Mouse (Mus musculus) ES-Bruce4 (cell line): ENCODE data around the gene Rnase4. TPM values are rescaled to one million over a fixed set of nuclear protein-coding genes. Genes with fewer than 3 reads are reported as not detected.

Source experiments
- H3K27ac ChIP-seq: 2 replicates; pipeline ENCODE4 v1.5.1; 2012; ENCODE audit warnings: low read length, inconsistent platforms; ENCODE audit not compliant: insufficient read depth
- H3K27me3 ChIP-seq: 2 replicates; pipeline ENCODE4 v1.6.1; 2012; ENCODE audit warnings: mild to moderate bottlenecking, low read length, inconsistent platforms; ENCODE audit not compliant: control insufficient read depth, poor library complexity, insufficient read depth, severe bottlenecking
- H3K36me3 ChIP-seq: 2 replicates; pipeline ENCODE4 v1.6.1; 2012; ENCODE audit warnings: inconsistent platforms, mild to moderate bottlenecking, low read length, moderate library complexity; ENCODE audit not compliant: control insufficient read depth, poor library complexity, insufficient read depth, severe bottlenecking
- H3K4me1 ChIP-seq: one replicate; pipeline ENCODE4 v1.8.1; 2011; ENCODE audit warnings: low read length; ENCODE audit not compliant: control insufficient read depth, insufficient read depth
- H3K4me3 ChIP-seq: 2 replicates; pipeline ENCODE4 v1.5.1; 2011; ENCODE audit warnings: low read depth, mild to moderate bottlenecking, low read length
- H3K9ac ChIP-seq: 2 replicates; pipeline ENCODE4 v1.6.1; 2012; ENCODE audit warnings: low read depth, mild to moderate bottlenecking, inconsistent platforms; ENCODE audit not compliant: poor library complexity, severe bottlenecking
- H3K9me3 ChIP-seq: replicated peaks from 2 replicates; pipeline ENCODE4 v1.6.1; 2012; ENCODE audit warnings: mild to moderate bottlenecking, low read length, inconsistent platforms; ENCODE audit not compliant: control insufficient read depth, poor library complexity, insufficient read depth, severe bottlenecking
- CTCF ChIP-seq: IDR thresholded peaks from one replicate; pipeline ENCODE4 v1.8.1; 2011; ENCODE audit warnings: low read depth, low read length
- EP300 ChIP-seq: IDR thresholded peaks from 2 replicates; pipeline ENCODE4 v1.6.1; 2011; ENCODE audit warnings: low read depth, low read length; ENCODE audit not compliant: insufficient read depth
- POLR2A ChIP-seq: IDR thresholded peaks from one replicate; pipeline ENCODE4 v1.8.1; 2011; ENCODE audit warnings: low read length; ENCODE audit not compliant: insufficient read depth
- polyA plus RNA-seq: library from polyadenylated mRNA; stranded (reverse); fragments of >200 nt; gene quantifications from 2 replicates; pipeline ENCODE4 v1.2.4, GENCODE M21; 2011; ENCODE audit warnings: low read depth; ENCODE audit not compliant: missing spikeins, insufficient read depth, insufficient read length

Rnase4 gene
- polyA plus RNA-seq, 1 experiment: 7.2 TPM

GRCm38 (mm10) chr14:51149164-51149563 lies 58.3 kb downstream of the Rnase4 start:
- no peak overlapping the region for H3K9ac ChIP-seq
- TF ChIP-seq POLR2A: no peak
- TF ChIP-seq CTCF: no peak
- TF ChIP-seq EP300: no peak

GRCm38 (mm10) chr14:51150206-51150831 lies 59.4 kb downstream of the Rnase4 start:
- Histone ChIP-seq H3K4me3 (no peak overlapping the region), H3K9me3 (no peaks in the 10 kb centered on the region), H3K27ac (no peak overlapping the region), H3K9ac (no peak overlapping the region), H3K27me3 (no peaks in the 10 kb centered on the region), H3K36me3 (no peaks in the 10 kb centered on the region), H3K4me1 (peaks cover 3% of the 10 kb centered on the region)
- TF ChIP-seq EP300 (no peak), CTCF (no peak), POLR2A (no peak)

More at GRCm38 (mm10) chr14:51149164-51149563, 58.3 kb downstream of the Rnase4 start:
- Histone ChIP-seq H3K4me3 (no peak overlapping the region), H3K27me3 (no peaks in the 10 kb centered on the region), H3K4me1 (peaks cover 3% of the 10 kb centered on the region), H3K27ac (no peak overlapping the region), H3K9me3 (no peaks in the 10 kb centered on the region), H3K36me3 (no peaks in the 10 kb centered on the region)

GRCm38 (mm10) chr14:51152249-51152870 lies 61.5 kb downstream of the Rnase4 start:
- H3K9me3 ChIP-seq: no peaks in the 10 kb centered on the region
- no peak overlapping the region for H3K27ac ChIP-seq
- H3K4me1 ChIP-seq: no peaks in the 10 kb centered on the region
- no peaks in the 10 kb centered on the region for H3K27me3 ChIP-seq
- H3K36me3 ChIP-seq: no peaks in the 10 kb centered on the region
- no peak overlapping the region for H3K9ac ChIP-seq
- no peak overlapping the region for H3K4me3 ChIP-seq
- TF ChIP-seq EP300 (no peak), CTCF (no peak), POLR2A (no peak)

Other genes with a start within 250 kb of the Rnase4 start
- 12.1 and 19.4 TPM in 2 replicates for gene Tep1, start 220.5 kb upstream of the Rnase4 start, polyA plus RNA-seq
- gene Klhl33, start 193.6 kb upstream of the Rnase4 start, polyA plus RNA-seq: not detected in 2 replicates
- gene Osgep, start 166.2 kb upstream of the Rnase4 start, polyA plus RNA-seq: 68.4 and 72.5 TPM in 2 replicates
- gene Apex1, start 166.1 kb upstream of the Rnase4 start, polyA plus RNA-seq: 165 and 181 TPM in 2 replicates
- gene Pip4p1, start 160.2 kb upstream of the Rnase4 start, polyA plus RNA-seq: 90.3 and 95.5 TPM in 2 replicates
- gene Pnp, start 160.0 kb upstream of the Rnase4 start, polyA plus RNA-seq: 58.9 and 64.4 TPM in 2 replicates
- 24.9 and 31.0 TPM in 2 replicates for gene Gm49342, start 146.6 kb upstream of the Rnase4 start, polyA plus RNA-seq
- 6.1 and 9.4 TPM in 2 replicates for gene Pnp2, start 135.1 kb upstream of the Rnase4 start, polyA plus RNA-seq
- not detected in 2 replicates for gene Rnase10, start 83.3 kb upstream of the Rnase4 start, polyA plus RNA-seq
- not detected in 2 replicates for gene Rnase9, start 49.2 kb upstream of the Rnase4 start, polyA plus RNA-seq
- gene Rnase11, start 40.9 kb upstream of the Rnase4 start, polyA plus RNA-seq: not detected in 2 replicates
- gene Rnase12, start 33.4 kb upstream of the Rnase4 start, polyA plus RNA-seq: not detected in 2 replicates
- gene Olfr750, start 16.6 kb upstream of the Rnase4 start, polyA plus RNA-seq: not detected in 2 replicates
- gene Ang, start 73 bp downstream of the Rnase4 start, polyA plus RNA-seq: 3.2 and 3.6 TPM in 2 replicates
- not detected in 2 replicates for gene Eddm3b, start 23.3 kb downstream of the Rnase4 start, polyA plus RNA-seq
- not detected in 2 replicates for gene Rnase6, start 32.8 kb downstream of the Rnase4 start, polyA plus RNA-seq
- gene Rnase1, start 55.7 kb downstream of the Rnase4 start, polyA plus RNA-seq: not detected in 2 replicates
- gene Rnase2b, start 71.2 kb downstream of the Rnase4 start, polyA plus RNA-seq: not detected in 2 replicates
- not detected in 2 replicates for gene Ang2, start 108.1 kb downstream of the Rnase4 start, polyA plus RNA-seq
- not detected in 2 replicates for gene Ear14, start 112.3 kb downstream of the Rnase4 start, polyA plus RNA-seq
- not detected in 2 replicates for gene Rnase2a, start 165.0 kb downstream of the Rnase4 start, polyA plus RNA-seq